Mouse (Mus musculus): ENCODE data around the gene Immp2l. TPM values are rescaled to one million over a fixed set of nuclear protein-coding genes. Genes with fewer than 3 reads are reported as not detected.
"Not testable (repeated sequence)": the region's sequence is repeated elsewhere in the genome, so short reads cannot be mapped to it uniquely, and the experiment has no call there.

Gene Immp2l
- polyA plus RNA-seq, 1 experiment from 2014 or later: 16.6 TPM

DNA sequence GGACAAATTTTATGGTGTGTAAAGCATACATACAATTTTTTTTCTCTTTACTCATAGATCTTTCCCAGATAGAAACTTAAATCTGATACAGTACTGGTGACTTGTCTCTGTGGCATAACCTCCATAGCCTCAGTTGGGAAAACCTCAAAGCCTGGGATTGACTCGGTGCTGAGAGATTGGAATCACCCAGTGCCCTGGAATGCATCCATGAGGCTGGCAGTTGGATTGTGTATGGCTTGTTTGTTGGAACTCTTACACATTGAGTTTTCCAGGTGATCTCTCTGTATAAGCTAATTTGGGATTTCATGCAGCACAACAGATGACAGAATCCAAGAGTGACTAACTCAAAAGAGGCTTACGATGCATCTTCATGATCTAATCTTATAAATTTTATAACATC, 815.4 kb downstream of the Immp2l start:
- 95% methylated on average over 2 of the region's 2 CpGs for WGBS
- H3K27me3 ChIP-seq: no peaks in the 10 kb centered on the region
- no peak overlapping the region for H3K27ac ChIP-seq
- no peak overlapping the region for H3K4me3 ChIP-seq
- ATAC-seq (ENCODE audit: insufficient number of reproducible peaks, insufficient read depth, low FRiP score, low TSS enrichment, low read depth): no peak
- no peaks in the 10 kb centered on the region for H3K4me1 ChIP-seq
- H3K9ac ChIP-seq: no peak overlapping the region
- no peaks in the 10 kb centered on the region for H3K9me3 ChIP-seq
- no peaks in the 10 kb centered on the region for H3K36me3 ChIP-seq
- no peak overlapping the region for H3K4me2 ChIP-seq

DNA sequence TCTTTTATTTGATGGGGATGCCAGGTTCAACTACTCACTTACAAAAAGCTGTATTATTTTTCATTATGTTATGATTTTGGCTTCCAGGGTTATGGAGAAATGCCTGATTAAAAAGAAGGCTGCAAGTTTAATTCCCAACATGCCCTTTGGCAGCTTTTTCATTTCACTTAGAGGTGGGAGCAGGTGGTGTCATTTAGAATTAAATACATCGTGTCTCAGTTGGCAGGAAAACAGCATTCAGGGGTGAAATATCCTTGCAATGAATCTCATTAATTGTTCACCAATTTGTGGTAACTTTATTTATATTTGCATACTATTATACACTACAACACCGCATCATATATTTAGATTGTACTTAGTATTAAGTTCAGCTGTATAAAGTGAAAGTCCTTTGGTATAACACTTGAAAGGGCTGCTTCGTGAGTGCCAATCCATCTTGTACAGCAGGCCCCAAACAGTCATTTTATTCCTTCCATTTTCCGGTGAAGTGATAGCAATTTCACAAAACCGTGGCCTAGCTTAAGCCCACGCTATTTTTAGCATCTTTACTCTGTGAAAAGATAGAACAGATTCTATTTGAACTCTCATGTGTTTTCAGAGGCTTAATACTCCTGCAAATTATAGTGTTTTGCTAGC, 818.9 kb downstream of the Immp2l start:
- Histone ChIP-seq H3K4me3 (no peak overlapping the region), H3K27ac (no peak overlapping the region), H3K4me2 (no peak overlapping the region), H3K27me3 (no peaks in the 10 kb centered on the region), H3K36me3 (no peaks in the 10 kb centered on the region), H3K4me1 (no peaks in the 10 kb centered on the region), H3K9me3 (no peaks in the 10 kb centered on the region), H3K9ac (no peak overlapping the region)
- no peak for ATAC-seq (ENCODE audit: insufficient number of reproducible peaks, insufficient read depth, low FRiP score, low TSS enrichment, low read depth)
- 66% methylated on average over 6 of the region's 6 CpGs for WGBS

DNA sequence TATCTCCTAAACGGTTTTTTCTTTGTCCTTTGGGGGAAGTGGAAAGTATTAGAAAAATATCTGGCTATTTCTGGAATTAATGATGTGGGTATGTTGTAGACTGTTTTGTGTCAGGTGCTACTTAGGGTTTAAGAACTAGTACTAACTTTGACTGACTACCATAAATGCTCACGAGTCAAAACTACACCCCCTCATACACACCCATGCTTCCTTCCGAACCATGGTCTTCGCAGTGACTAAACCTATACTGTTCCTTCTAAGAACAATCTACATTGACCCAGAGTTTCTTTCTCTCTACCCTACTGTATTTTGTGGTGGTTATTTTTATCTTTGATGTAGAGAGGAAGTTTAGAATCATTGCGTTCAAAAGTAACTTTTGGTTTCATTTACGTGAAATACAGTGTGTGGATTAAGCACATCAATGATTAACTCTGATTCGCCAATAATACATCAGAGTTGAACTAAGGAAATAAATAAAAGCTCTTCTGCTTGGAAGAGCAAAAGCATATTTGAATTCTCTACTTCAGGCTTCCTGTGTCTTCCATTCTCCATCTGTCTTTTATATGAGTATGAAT, 828.1 kb downstream of the Immp2l start:
- no peaks in the 10 kb centered on the region for H3K4me1 ChIP-seq
- H3K27ac ChIP-seq: no peak overlapping the region
- no peaks in the 10 kb centered on the region for H3K9me3 ChIP-seq
- H3K4me3 ChIP-seq: no peak overlapping the region
- H3K9ac ChIP-seq: no peak overlapping the region
- no peak overlapping the region for H3K4me2 ChIP-seq
- H3K27me3 ChIP-seq: no peaks in the 10 kb centered on the region
- 85% methylated on average over 7 of the region's 7 CpGs for WGBS
- H3K36me3 ChIP-seq: no peaks in the 10 kb centered on the region
- no peak for ATAC-seq (ENCODE audit: insufficient number of reproducible peaks, insufficient read depth, low FRiP score, low TSS enrichment, low read depth)

DNA sequence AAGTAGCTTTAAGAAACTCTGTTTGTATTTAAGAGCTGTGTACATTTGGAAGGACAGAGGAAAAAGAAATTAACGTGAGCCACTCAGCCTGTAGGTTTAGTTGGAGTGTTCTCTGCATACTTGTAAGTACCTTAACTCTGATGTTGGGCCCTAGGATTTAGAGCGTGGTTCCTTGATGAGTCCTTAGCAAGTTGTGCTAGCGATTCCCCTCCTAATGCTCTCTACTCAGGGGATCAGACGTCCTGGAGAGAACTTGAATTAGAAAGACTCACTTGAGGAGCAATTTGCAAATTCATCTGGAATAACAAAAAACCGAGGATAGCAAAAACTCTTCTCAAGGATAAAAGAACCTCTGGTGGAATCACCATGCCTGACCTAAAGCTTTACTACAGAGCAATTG, 835.8 kb downstream of the Immp2l start:
- H3K4me1 ChIP-seq; H3K4me2 ChIP-seq; H3K27ac ChIP-seq; ATAC-seq (ENCODE audit: insufficient number of reproducible peaks, insufficient read depth, low FRiP score, low TSS enrichment, low read depth); H3K9me3 ChIP-seq; H3K36me3 ChIP-seq; H3K4me3 ChIP-seq; H3K27me3 ChIP-seq; H3K9ac ChIP-seq: not testable (repeated sequence)
- WGBS: 48% methylated on average over 5 of the region's 5 CpGs

DNA sequence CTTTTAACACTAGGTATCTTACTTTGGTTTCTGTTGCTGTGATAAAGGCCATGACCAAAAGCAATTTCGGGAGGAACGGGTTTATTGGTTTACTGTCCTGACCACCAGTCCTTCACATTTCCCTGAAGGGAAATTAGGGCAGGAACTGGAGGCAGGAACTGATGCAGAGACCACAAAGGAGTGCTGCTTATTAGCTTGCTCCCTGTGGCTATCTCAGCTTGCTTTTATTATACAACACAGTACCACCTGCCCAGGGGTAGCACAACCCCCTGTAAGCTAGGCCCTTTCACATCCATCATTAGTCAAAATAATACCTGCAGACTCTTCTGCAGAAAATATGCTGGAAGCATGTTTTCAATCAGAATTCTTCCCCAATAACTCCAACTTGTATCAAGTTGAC, 844.4 kb downstream of the Immp2l start:
- H3K4me1 ChIP-seq: no peaks in the 10 kb centered on the region
- no peaks in the 10 kb centered on the region for H3K36me3 ChIP-seq
- no peak for ATAC-seq (ENCODE audit: insufficient number of reproducible peaks, insufficient read depth, low FRiP score, low TSS enrichment, low read depth)
- H3K9ac ChIP-seq: no peak overlapping the region
- H3K4me2 ChIP-seq: no peak overlapping the region
- H3K9me3 ChIP-seq: peaks cover 5% of the 10 kb centered on the region
- no peak overlapping the region for H3K4me3 ChIP-seq
- no peaks in the 10 kb centered on the region for H3K27me3 ChIP-seq
- WGBS: 87% methylated on average over 2 of the region's 2 CpGs
- no peak overlapping the region for H3K27ac ChIP-seq

DNA sequence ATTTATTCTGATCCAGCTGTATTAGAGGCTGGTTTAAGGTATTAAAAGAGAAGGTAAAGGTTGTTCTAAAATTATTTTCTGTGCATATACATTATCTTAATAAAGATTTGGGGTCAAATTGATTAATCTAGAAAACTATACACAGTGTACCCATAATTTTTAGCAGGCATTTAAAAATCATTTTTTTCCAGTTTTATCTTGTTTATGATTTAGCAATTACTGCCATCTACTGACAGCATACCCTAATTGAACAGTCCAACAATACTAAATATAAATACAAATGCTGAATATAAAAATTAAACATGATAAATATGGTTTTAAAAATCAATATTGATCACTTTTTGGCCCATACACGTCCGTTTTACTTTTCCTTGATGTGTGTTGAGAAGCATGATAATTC, 850.1 kb downstream of the Immp2l start:
- no peak for ATAC-seq (ENCODE audit: insufficient number of reproducible peaks, insufficient read depth, low FRiP score, low TSS enrichment, low read depth)
- Histone ChIP-seq H3K9me3 (no peaks in the 10 kb centered on the region), H3K27me3 (no peaks in the 10 kb centered on the region), H3K27ac (no peak overlapping the region), H3K9ac (no peak overlapping the region), H3K4me3 (no peak overlapping the region), H3K4me2 (no peak overlapping the region), H3K4me1 (no peaks in the 10 kb centered on the region), H3K36me3 (no peaks in the 10 kb centered on the region)
- 76% methylated on average over 2 of the region's 2 CpGs for WGBS

DNA sequence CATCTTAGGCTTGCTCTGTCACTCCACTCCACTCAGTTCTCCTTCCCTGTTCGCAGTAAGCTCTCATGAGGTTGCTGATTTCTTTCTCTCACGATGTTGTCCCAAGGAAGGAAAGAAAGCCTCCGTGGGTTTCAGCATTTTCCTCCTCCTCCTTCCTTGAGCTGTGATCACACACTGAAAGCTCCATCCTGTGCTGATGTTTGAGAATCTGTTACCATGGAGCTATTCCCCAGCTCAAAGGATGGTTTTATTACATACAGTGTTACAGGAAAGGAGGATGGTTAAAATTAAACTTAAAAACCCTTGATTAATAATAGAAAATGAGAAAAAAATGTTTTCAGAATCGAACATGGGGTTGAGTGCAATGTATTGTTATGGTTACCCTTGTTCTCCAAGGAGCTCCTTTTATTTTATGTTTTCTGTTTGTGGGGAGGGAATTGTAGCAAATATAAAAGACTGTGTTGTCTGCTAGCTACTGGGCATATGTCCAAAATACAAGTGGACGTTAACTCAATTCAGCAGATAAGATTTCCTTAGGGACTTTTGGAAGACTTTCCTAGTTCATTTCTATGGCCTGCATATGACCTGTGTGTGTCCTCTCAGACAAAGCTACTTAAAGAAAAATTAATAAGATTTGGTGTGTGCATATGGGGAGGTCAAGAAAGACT, 853.5 kb downstream of the Immp2l start:
- Histone ChIP-seq H3K36me3 (no peaks in the 10 kb centered on the region), H3K27ac (no peak overlapping the region), H3K4me1 (no peaks in the 10 kb centered on the region), H3K9me3 (no peaks in the 10 kb centered on the region), H3K4me3 (no peak overlapping the region), H3K9ac (no peak overlapping the region), H3K4me2 (no peak overlapping the region), H3K27me3 (no peaks in the 10 kb centered on the region)
- ATAC-seq (ENCODE audit: insufficient number of reproducible peaks, insufficient read depth, low FRiP score, low TSS enrichment, low read depth): no peak
- WGBS: 52% methylated on average over 5 of the region's 5 CpGs

DNA sequence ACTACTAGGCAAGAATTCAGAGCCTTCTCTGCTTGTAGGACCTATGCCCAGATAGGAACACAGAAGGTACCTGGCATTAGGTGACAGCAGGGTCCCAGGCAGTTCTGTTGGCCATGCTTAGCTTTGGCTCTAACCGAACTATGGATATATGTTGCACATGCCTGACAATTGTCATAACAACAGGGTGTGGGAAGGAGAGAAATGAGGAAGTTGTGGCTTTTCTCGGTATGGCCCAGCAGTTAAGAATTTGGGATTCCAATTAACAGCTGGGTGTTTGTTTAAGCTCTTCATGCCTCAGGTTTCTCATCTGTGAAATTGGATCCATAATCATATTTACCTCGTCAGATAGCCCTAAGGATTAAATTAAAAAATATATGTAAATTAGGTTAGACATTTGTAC, 854.6 kb downstream of the Immp2l start:
- no peak overlapping the region for H3K4me3 ChIP-seq
- H3K4me2 ChIP-seq: no peak overlapping the region
- H3K27me3 ChIP-seq: no peaks in the 10 kb centered on the region
- H3K36me3 ChIP-seq: no peaks in the 10 kb centered on the region
- H3K27ac ChIP-seq: no peak overlapping the region
- H3K9ac ChIP-seq: no peak overlapping the region
- H3K4me1 ChIP-seq: no peaks in the 10 kb centered on the region
- no peaks in the 10 kb centered on the region for H3K9me3 ChIP-seq
- 65% methylated on average over 3 of the region's 3 CpGs for WGBS
- no peak for ATAC-seq (ENCODE audit: insufficient number of reproducible peaks, insufficient read depth, low FRiP score, low TSS enrichment, low read depth)

DNA sequence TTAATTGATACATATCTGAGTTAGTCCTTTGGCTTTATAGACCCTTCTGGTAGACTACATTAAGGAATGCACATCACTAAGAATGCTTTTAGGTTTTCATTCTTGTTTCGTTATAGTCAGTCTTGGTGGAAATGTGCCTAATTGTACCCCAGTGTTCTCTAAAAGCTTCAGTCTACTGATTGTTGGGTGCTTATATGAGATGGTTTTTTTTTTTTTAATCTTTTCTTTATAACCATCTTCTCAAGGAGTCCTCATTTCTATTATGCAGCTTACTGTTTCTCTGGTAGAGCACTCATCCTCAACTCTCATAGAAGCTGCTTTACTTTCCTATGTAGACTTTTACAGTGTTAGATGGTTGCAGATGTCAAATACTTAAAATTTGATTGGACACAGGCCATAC, 855.1 kb downstream of the Immp2l start:
- no peak for ATAC-seq (ENCODE audit: insufficient number of reproducible peaks, insufficient read depth, low FRiP score, low TSS enrichment, low read depth)
- no peak overlapping the region for H3K4me2 ChIP-seq
- no peak overlapping the region for H3K9ac ChIP-seq
- 93% methylated on average over 1 of the region's 1 CpGs for WGBS
- no peaks in the 10 kb centered on the region for H3K27me3 ChIP-seq
- H3K9me3 ChIP-seq: no peaks in the 10 kb centered on the region
- no peak overlapping the region for H3K4me3 ChIP-seq
- no peak overlapping the region for H3K27ac ChIP-seq
- no peaks in the 10 kb centered on the region for H3K36me3 ChIP-seq
- no peaks in the 10 kb centered on the region for H3K4me1 ChIP-seq

DNA sequence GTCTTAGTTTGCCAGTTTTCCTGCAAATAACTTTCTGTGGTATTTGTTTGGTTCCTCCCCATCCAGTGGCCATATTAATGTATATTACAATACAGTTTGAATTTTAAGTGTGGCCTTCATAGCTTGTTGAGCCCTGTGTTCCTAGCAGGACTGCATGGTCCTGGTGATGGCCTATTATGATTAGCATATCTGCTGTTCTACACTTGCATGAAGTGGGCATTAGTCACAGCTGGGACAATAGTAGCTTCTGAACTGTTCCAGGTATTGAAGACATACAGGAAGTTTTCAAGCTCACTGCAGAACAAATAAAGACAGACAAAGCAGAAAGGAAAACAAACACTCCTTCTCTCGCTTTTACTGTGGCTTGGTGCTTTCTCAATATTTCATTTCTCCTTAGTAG, 855.5 kb downstream of the Immp2l start:
- Histone ChIP-seq H3K36me3 (no peaks in the 10 kb centered on the region), H3K9me3 (no peaks in the 10 kb centered on the region), H3K4me2 (no peak overlapping the region), H3K9ac (no peak overlapping the region), H3K4me3 (no peak overlapping the region), H3K27ac (no peak overlapping the region), H3K27me3 (no peaks in the 10 kb centered on the region), H3K4me1 (no peaks in the 10 kb centered on the region)
- 78% methylated on average over 1 of the region's 1 CpGs for WGBS
- no peak for ATAC-seq (ENCODE audit: insufficient number of reproducible peaks, insufficient read depth, low FRiP score, low TSS enrichment, low read depth)

DNA sequence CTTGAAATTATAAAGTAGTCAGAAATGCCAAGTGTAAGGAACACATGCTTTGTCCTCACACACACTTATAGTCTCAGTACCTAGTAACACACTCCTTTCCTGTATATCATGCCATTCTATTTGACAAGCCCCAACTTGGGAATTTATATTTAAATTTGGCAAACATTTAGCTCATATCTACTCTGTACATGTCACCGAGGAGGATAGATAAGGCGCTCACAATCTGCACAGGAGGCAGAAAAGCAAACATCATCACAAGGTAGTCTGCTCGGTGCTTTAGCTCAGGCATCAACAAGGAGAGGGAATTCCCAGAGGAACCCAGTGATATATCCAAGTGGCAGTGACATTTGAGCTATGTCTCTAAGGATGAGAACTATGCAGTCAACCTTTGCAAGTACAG, 856.9 kb downstream of the Immp2l start:
- Histone ChIP-seq H3K9me3 (no peaks in the 10 kb centered on the region), H3K4me3 (no peak overlapping the region), H3K27me3 (no peaks in the 10 kb centered on the region), H3K4me1 (no peaks in the 10 kb centered on the region), H3K4me2 (no peak overlapping the region), H3K9ac (no peak overlapping the region), H3K27ac (no peak overlapping the region), H3K36me3 (no peaks in the 10 kb centered on the region)
- 88% methylated on average over 3 of the region's 3 CpGs for WGBS
- no peak for ATAC-seq (ENCODE audit: insufficient number of reproducible peaks, insufficient read depth, low FRiP score, low TSS enrichment, low read depth)

DNA sequence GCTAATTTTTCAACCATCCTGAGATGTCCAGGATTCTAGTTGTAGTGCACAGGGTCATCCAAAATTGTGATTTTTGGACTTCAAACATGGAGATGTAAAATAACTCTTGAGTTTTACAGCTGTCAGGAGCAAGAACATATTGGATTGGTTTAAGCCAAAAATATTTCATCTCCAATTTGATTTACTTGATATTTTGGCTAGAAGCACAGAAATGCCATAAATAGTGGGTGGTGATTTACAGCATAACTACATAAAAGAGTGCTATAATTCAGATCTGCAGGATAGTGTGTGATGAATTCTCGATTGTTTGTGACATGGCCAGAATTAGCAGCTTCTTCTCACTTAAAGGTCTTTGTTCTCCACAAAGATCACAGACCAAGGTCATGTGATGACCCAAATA, 884.1 kb downstream of the Immp2l start:
- Histone ChIP-seq H3K4me1 (no peaks in the 10 kb centered on the region), H3K4me2 (no peak overlapping the region), H3K36me3 (no peaks in the 10 kb centered on the region), H3K27ac (no peak overlapping the region), H3K27me3 (no peaks in the 10 kb centered on the region), H3K4me3 (no peak overlapping the region), H3K9ac (no peak overlapping the region), H3K9me3 (no peaks in the 10 kb centered on the region)
- ATAC-seq (ENCODE audit: insufficient number of reproducible peaks, insufficient read depth, low FRiP score, low TSS enrichment, low read depth): no peak
- WGBS: 55% methylated on average over 1 of the region's 1 CpGs
